Mouse (Mus musculus): Measurements from ENCODE around the gene Actb.
A peak's percentile ranks its signal among the peaks of the same experiment; 100 is the strongest.
"Not testable (repeated sequence)": the region's sequence is repeated elsewhere in the genome, so short reads cannot be mapped to it uniquely, and the experiment has no call there.

Gene Actb

DNA sequence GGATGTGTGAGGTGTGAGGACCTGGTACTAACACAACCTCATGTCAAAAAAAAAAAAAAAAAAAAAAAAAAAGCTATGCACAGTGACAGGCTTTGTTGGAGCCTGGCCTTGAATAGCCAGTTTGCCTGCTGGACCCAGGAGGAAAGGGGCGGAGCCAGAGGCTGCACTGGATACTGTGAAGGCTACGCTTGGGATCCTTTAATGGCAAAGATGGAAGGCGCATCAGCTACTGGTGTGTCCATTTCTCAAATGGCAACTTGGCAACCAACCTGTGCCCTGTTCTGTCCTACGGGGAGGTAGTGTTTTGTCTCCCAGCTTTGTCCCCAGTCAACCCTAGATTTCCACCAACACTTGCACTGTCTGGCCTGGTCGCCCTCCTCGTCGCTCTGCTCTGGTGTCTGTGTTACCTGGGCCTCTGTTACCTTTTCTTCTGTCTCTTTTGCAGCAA, 5.2 kb downstream of the Actb start:
- peak; percentile 58 for DNase-seq

DNA sequence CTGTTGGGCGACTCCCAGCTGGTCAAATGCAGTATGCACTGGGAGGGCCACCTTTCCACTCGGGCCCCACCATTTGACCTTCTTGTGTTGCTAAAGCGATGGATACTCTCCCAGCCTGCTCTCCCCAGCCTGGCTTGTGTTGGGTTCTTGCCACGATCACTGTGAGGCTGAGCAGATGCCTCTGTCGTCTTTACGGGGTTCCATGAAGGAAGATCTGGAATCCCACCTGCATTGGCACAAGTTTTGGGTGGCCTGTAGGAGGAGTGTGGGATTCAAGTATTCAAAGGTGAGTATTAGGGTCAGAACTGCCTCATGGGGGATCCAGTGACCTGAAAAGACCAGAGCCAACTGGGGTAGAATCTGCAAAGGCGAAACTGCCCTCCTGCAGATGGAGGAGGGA, 5.9 kb downstream of the Actb start:
- DNase-seq = no peak

DNA sequence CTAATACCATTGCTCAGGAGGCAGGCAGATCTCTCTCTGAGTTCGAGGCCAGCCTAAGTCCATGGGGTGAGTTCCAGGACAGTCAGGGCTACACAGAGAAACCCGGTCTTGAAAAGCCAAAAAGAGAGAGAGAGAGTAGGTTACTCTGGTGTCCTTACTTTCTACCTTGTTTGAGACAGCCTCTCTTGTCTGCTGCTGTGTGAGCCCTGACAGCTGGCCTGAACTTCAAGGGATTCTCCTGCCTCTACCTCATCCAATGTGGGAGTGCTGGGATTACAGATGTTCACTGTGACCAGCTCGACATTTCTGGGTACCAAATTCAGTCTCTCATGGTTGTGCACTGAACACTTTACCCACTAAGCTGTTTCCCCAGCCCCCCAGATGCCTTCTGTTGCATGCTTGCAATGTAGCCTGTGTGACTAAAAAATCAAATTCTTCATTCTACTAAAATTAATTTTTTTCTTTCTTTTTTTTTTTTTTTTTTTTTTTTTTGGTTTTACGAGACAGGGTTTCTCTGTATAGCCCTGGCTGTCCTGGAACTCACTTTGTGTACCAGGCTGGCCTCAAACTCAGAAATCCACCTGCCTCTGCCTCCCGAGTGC, 6.5 kb downstream of the Actb start:
- DNase-seq = no peak

DNA sequence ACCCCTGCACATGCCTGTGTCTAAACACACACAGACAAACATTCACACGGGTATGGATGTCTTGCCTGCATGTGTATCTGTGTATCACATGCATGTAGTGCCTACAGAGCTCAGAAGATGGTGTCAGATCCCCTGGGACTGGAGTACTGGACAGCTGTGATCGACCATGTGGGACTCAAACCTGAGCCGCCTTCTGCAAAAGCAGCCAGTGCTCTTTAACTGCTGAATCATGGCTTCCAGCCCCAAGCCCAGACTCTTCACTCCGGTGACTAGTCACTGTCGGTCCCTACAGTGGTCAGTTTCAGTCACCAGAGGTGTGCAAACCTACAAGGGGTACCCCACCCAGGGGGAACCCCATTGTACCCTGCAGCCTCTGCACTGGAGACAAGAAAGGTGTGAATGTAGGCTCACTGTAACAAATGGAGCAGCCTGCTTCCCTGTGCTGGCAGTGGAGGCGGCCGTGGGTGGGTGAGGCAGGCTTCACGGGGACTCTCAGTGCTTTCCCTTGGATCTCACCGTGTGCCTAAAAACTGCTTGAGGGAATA, 7.4 kb downstream of the Actb start:
- DNase-seq = no peak

DNA sequence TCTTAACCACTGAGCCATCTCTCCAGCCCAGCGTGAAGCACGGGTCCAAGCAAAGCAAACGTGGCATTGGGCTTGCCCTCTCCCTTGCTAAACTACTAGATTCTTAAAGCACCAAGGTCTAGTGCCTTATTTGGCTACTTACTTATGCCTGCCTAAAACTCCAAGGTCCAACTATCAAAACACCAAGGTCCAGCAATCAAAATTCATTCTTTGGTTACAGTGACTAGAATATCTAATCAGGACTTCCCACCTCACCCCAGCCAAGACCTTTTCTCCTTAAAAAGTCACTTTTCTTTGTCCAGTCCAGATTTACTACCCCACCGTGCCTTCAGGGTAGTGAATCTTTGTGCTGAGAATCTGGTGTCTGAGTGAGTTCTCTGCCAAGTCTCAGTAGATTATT, 8.2 kb downstream of the Actb start:
- no peak for DNase-seq

DNA sequence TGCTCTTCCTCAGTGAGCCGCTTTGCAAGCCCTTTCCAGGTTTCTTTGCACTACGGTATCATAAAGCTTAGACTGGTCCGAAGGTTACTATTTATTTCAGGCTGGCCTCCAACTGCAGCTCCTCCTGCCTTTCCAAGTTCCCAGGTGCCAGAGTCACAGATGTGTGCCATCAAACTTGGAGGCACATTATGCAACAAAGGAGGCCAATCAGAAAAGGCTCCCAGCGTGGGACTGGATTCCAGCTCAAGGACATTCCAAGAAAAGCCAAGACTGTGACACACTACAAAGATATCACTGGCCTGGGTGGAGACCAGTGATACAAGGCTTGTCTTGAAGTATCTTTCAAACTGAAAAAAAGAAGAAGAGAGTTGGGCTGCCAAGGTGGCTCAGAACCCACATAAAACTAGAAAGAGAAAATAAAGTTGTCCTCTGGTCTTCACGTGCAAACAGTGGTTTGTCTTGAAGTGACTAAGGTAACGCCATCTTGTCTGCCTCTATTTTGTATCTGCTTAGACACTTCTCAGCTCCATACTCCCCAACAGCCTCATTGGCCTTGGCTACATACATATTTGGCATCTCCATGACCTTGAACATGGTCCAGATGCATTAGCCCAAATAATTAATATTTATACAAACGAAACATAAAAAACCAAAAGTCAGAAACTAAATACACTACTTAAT, 8.8 kb downstream of the Actb start:
- DNase-seq = no peak

DNA sequence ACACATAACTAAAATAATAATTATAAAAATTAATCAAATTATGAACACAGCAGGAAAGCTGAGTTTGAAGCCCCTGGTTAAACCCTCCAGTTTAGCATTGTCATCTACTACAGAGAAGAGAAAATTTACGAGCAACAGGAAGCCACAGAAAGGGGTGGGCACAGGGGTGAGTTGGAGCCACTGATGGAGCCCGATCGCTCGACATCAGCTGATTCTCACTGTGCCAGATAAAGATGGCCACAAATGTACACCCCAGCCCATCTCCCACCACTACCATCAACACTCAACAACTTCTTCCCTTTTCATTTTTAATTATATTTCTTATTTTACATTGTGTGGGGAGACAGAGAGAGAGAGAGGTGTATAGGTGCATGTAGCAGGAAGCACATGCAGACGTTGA, 9.8 kb downstream of the Actb start:
- no peak for DNase-seq

DNA sequence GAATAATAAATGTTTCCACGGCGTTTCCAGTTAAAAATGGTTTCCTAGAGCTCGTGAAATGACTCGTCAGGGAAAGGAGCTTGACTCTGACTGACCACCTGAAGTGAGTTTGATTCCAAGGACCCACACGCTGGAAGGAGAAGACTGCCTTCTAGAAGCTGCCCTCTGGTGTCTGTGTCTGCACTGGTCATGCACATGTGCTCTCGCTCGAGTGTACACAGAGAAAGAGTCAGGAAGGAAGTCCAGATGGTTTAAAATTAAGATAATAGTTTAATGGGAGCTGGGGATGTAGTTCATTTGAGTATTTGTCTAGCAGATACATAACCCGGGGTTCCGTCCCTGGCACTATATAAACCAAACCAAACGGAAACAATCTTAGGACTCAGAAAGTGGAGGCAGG, 10.4 kb downstream of the Actb start:
- no peak for DNase-seq

DNA sequence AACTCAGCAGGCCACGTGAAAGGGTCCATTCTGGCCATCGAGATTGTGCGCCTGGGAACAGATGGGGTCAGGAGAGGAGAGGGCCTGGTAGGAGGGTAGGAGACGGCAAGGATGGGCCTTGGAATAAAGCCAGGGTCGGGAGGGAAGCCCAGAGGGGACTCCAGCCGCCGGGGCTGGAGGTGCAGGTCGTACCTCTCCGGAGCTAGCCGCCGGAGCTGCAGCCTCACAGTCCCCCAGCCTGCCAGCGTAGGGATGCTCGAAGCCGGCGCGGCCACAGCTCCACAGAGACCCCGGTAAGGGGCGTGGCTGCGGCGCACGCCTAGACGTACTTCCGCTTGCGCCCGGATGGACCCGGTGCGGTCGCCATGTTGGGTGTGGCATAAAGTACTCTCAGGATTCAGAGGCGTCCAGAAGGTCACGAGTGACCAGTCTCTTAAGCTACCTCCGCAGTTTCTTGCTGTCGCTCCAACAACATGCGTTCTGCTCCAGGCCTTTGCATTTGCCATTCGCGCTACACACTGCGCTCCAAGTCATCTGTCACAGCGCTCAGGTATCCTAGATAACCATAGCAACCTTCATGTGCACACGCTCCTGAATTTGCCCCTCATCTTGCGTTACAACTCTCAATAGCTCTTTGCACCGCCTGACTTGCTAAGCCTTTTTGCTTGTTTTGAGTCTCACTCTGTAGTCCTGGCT, 11.5 kb downstream of the Actb start, which contains the start of gene Fbxl18:
Fbxl18 (minus strand) TSS at position 504 of the 696 bp plus-strand sequence.
- DNase-seq = peak; percentile 90

DNA sequence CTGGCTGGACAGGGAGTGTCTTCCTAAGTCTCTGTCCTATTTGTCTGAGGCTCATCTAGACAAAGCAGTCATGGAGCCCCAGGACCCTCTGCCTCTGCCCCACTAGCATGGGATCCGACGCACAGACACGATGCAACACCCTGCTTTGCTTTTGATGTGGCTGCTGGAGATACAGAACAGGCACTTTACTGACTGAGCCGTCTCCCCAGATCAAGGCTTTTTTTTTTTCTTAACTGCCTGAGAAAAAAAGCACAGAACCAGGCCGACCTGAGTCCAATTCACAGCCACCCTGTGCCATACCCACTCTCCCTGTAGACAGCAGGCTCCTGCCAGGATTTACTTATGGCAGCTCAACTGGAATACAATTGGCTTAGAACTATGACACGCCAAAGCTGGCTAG, 15.2 kb downstream of the Actb start:
- DNase-seq = no peak

DNA sequence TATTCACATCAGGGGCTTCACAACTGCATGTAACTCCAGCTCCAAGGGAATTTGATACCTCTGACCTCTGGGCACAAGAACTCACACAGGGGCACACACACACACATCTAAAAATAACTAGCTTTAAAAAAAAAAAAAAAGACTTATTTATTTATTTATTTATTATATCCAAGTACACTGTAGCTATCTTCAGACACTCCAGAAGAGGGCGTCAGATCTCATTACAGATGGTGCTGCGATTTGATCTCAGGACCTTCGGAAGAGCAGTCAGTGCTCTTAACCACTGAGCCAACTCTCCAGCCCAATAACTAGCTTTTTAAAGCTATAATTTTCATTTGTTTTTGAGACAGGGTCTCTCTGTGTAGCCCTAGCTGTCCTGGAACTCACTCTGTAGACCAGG, 19.0 kb downstream of the Actb start:
- not testable (repeated sequence) for DNase-seq

DNA sequence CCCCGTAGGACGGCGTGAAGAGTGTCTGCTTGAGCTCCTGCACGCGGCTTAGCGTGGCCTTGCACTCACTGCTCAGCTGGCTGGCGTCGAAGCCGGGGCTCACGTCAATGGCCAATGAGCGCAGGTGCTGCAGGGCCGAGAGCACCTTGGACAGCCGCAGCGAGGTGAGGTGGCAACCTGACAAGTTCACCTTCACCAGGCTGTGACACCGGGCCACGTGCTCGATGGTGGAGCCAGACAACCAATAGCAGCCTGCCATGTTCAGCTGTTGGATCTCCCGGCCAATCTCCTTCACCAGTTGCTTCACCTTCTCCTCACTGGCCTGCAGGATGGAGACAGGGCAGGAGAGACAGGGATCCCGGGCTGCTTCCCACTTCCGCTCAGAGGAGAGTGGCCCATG, 19.8 kb downstream of the Actb start:
- no peak for DNase-seq

DNA sequence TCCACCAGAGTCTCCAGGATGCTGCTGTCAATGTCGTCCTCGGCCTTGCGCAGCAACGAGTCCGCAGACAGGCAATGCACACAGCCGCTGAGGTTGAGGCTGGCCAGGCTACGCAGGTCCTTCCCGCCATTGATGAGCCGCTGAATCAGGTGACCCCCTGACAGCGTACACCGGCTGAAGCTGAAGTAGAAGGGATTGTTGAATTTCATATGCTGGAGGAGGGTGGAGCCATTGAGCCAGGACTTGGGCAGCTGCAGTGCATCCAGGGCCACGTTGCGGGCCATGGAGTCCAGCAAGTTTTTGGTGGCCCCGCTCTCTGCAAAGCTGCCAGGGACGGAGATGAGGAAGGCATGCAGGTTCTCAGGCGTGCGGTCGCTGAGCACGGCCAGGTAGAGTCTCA, 20.4 kb downstream of the Actb start:
- no peak for DNase-seq

DNA sequence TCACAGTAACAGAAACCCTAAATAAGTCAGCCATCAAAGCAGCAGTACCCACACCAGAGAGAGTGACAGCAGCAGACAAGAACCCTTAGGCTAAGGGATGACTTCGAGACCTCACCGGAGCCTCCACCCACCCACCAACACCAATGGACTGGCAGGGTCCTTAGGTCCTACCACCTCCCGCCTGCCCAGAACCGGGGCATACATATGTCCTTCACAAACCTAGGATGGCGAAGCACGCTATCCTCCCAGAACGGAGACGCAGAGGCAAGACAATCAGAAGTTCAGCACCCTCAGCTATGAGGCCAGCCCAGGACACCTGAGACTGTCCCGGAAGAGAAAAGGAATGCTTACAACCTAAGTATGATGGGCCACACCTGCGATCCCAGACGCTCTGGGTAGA, 24.1 kb downstream of the Actb start:
- no peak for DNase-seq

DNA sequence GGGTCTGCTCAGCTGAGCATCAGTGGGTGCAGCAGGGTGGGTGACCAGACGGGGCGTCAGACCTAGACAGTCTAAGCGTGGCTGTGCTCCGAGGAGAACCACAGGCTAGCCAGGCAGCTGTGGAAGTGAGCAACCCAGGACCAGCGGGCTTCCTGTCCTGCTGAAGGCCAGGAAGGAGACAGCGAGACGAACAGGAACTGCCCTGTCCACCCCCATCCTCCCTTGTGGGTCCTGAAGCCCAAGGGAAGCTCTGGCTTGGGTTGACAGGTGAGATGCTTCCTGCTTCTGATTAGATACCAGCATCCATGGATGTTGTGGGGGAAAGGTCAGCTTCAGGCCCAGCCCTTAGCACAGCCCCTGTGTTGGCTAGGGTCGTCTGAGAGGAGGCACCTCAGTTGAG, 24.6 kb downstream of the Actb start:
- DNase-seq = no peak

DNA sequence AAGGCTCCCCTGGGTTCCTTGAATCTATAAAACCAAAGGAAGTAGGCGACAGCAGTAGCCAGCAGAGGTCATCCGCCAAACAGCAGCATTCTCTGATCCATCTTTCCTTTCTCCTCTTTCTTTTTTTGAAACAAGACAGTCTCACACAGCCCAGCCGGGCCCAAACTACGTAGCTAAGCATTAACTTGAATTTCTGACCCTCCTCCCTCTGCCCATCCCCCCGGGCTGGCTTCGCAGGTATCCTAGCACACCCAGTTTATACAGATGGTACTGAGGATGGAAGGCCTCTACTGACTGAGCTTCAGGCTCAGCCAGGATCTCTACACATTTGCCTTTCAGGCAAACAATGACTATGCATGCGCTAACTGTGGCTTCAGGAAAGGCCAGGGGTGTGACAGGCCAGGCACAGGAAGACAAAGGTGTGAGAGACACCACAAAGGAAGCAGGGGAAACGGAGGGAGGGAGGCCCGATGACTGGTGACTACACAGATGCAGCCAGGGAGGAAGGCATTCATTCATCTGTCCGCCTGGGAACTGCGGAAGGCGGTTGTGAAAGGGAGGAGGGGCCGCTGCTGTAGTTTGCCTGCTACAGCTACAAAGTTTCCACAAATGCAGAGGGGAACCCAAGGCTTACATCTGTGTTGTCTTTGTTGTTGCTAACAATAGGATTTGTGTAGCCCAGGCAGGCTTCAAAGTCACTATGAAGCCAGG, 25.6 kb downstream of the Actb start:
- DNase-seq = no peak

DNA sequence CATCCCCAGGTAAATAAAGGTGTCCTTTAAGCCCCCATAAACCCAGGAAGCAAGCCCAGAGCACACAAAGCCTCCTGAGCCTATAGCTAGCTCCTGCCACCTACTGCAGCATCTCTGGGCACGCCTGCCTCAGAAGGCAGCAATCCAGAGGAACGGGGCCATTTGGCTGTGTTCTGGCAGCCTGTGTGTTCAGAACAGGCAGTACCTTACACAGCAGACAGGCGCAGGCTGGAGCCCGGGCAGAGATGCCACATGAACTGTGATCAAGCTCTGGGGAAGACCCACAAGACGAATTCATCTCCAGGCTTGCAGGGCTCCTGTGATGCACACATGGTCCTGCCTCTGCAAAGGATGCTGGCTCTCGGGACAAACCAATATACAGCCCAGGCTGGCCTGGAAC, 26.3 kb downstream of the Actb start:
- no peak for DNase-seq

DNA sequence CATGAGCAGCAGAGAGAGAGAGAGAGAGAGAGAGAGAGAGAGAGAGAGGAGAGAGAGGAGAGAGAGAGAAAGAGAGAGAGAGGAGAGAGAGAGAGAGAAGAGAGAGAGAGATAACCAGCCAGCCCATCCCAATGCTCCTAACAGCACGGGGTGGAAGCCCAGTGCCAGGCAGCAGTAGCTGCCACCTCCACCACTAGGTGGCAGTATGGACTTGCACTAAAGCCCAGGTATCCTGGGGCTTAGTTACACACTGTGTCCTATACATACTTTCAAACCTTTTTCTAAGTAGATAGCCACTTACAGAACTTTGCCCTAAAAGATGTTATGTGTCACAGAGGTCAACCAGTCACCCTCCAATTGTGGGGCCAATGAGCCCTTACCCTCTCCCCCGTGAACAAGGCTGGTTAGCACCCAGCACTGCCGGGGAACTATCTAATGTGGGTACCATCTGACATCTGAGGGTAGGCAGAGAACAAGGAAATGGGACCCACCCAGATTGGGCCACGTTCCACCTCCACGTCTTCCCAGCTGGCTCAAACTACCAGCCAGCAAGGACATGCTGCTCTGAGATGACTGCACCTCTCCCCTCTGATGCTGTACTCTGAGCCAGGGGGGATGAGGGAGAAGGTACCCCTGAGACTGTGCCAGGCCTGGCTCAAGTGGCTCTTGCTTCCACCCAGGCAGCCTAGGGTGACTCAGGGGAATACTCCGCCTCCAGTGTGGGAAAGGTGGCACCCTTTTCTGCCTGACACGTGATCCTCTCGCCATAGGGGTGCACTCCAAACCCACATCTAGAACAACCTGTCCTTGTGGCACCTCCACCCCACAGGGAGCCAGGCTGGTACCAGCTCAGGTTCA, 27.0 kb downstream of the Actb start:
- DNase-seq = peak; percentile 90

DNA sequence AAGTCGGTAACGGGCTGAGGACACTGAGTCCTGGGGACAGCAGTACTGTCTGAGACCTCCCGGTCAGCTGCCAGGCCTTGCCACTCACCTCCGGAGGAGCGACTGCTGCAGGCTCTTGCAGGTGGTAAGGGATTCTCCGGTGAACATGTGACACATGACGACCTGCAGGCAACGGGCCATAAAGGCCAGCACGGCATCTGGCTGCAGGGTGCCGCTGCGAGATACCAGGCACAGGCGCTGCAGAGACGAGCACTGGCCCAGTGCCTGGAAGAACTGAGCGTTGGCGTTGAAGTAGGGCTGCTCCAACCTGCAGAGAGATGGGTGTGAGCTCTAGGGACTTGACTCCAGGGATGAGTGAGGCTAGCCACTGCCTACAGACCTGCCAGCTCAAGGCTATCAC, 28.0 kb downstream of the Actb start:
- DNase-seq = no peak

DNA sequence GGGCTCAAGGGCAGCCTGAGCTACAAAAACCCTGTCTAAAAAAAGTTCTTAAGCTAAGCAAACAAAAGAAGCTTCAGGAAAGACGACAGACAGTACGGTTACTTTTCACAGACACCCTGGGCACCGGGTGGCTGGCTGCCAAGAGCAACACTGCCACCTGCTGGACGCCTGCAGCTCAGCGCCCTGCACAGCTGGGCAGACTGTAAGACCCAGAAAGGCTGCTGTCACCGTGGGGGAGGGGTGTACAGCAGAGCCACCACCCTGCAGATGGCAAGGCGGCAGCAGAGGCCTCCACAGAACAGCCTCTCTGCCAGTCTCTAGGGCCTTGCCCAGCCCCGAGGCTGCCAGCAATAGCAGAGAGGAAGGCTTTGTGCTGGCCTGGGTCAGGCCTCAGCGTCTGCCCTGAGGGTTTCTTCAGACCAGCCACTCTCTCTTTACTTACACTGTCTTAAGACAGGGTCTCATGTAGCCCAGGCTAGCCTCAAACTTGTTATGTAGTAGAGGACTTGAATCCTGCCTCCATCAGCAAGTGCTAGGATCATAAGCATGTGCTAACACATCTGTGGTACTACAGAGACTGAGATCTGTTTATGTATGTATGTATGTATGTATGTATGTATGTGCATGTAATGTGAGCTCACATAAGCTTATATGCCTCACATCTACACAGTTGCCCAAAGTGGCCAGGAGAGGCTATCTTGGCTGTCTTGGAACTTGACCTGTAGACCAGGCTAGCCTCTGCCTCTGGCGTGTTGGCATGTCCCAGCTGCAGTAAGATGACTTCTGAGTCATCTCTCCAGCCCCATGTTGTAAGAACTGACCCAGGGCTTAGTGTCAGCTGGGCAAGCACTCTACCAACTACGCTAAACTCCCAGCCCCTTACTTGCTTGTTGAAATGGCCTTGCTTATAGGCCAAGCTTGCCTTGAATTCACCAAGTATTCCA, 28.9 kb downstream of the Actb start:
- peak; percentile 91 for DNase-seq

DNA sequence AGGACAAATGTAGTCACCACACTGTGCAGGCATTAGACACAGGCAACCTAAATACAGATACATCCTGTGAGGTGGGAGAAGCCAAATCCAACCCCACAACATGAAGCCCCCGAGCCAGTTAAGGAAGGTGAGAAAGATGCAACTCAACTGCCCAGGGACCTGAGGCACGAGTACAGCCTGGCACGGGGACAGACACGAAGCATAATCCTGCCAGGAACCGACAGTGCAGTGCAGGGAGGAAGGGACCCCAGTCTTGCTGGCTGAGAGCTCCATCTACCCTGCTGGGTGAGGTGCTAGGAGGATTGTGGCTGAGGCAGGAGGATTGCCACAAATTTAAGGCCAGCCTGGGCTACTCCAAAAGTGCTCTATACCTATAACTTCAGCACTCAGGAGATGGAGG, 29.7 kb downstream of the Actb start:
- no peak for DNase-seq
